Mouse (Mus musculus) ovary, postnatal 14 days (tissue): ENCODE results near the gene Hoxa11.
A peak's percentile ranks its signal among the peaks of the same experiment; 100 is the strongest.

ENCODE experiments used
- DNase-seq: peaks from one replicate; pipeline ENCODE4 v3.0.0; 2022; ENCODE audit warnings: low spot score

Hoxa11 gene

DNA sequence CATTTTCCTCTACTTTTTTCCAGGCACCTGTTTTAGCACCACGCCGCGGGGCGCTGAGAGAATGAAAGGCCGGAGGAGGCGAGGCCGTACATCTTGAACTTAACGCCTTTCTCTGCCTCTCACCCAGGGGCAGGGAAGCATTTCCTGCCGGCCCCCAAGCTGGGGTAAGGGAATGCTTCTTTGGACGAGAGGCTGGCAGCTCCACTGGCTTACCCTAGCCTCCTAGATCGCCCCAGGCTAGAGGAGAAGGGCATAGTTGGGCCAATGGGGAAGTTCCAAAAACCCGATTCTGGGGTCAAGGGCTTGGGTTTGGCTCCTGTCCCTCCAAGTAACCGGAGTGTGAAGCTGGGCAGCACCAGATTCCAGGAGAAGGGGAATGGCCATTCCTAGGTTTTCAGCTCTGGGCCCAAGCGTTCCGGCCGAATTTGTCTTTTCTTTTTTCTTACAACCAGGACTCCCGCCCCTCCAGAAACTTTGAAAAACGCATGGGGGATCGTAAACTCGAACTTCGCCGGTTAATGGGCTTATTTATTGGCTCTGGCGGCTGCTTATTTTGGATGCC lies 12.5 kb downstream of the Hoxa11 start:
- no peak for DNase-seq

DNA sequence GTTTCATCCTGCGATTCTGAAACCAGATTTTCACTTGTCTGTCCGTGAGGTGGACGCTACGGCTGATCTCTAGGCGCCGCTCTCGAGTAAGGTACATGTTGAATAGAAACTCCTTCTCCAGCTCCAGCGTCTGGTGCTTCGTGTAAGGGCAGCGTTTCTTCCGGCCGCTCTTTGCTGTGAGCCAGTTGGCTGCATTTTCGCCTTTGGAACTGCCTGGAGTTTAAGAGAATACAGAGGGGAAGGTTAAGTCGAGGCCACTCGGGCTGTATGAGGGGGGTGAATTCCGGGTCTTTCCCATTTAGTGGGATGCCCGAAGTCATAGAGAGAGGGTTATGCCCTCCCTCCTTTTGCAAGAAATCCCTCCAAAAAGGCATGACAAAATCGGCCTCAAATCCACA lies 13.0 kb downstream of the Hoxa11 start:
- DNase-seq = no peak

DNA sequence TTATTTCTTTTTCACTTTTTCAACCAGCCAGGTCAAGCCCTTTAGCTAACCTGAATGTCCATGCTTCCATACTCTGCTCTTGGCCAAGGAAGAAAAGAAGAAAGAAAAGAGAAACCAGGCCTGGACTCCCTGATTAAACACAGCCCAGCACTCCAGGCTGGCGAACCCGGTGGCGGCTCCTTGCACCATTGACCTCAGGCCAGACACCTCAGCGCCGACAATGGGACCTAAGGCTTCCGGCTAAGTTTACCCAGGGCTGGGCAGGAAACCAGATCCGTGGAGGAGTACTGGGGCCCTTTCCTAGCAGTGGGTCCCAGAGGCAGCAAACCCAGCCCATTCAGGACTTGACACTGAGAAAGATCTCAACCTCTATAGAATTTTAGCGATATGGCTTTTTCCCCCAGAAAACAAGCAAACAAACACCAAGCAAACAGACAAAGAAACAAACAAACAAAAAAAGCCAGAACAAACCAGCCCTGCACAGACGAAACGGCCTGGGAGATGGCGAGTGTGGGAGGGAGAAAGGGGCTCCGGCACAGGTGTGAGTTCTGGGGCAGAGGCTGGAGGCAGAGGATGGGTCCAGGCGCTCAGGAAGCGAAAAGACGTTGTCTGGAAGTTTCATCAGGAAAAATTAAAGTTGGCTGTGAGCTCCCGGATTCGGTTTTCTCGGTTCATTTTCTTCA lies 13.6 kb downstream of the Hoxa11 start:
- no peak for DNase-seq

DNA sequence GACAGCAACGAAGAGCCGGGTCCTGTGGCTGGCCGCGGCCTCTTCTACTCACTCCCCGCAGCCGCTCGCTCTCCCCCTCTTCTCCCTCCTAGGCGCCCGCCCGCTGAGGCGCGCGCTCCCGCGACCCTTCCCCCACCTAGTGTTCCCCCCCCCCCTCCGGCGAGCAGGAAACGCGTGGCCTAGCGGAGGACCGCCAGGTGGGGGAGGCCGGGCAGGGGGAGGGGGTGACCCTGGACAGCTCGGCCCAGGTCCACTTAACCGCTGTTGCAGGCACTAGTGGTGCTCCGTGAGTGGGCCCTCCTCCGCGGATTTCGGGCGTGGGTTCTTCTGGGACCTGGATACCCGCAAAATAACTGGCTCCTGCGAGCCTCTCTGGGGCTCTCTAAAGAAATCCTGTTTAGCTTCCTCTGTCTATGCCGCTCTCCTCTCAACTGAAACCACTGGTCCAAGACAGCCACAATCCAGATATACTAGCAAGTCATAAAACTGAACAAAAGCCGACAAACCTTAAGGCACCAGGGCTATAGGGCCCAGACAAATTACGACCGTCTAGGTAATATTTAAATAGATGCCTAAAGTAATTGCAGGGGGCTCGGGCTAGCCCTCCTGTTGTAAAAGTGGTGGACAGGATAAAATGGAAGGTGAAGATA lies 15.0 kb downstream of the Hoxa11 start, which contains the start of gene Hoxa9:
Gene Hoxa9 (minus strand): TSS at position 574 of the 650 bp plus-strand sequence.
- DNase-seq = no peak

DNA sequence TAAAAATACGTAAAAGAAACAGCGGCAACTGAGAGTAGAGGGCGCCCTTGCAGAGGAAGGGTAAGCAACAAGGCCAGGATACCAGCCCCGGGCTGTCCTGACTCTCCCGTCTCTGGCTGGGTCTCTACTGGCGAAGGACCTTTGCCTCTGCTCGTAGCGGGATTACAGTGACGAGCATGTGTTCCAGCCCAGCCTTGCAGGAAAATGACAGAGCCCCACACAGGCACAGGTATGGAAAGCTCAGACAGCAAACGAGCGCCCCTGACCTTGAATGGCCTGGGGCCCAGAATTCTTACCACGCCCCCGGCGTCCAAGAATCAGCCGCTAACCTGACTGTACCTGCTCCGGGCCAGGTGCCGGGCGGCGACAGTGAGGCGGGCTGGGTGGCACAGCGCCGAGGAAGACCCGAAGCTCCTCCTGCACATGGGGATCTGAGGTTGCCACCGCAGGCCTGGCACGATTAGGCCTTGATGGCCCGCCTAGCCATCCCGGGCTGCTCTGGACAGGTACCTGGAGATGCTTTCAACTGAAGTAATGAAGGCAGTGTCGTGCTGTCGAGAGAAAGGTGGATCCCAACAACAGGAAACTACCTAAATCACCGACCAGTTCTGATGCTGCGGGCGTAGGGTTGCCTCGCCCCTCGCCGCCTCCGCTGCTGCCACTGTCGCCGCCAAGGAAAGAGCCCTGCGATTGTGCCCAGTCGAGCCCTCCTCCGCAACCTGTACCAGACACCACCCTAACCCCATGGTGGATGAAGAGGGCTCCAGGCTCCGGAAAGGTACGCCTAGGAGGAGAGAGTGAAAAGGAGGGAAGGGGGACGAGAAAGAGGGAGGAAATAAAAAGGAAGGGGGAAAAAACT lies 15.8 kb downstream of the Hoxa11 start:
- DNase-seq = no peak

DNA sequence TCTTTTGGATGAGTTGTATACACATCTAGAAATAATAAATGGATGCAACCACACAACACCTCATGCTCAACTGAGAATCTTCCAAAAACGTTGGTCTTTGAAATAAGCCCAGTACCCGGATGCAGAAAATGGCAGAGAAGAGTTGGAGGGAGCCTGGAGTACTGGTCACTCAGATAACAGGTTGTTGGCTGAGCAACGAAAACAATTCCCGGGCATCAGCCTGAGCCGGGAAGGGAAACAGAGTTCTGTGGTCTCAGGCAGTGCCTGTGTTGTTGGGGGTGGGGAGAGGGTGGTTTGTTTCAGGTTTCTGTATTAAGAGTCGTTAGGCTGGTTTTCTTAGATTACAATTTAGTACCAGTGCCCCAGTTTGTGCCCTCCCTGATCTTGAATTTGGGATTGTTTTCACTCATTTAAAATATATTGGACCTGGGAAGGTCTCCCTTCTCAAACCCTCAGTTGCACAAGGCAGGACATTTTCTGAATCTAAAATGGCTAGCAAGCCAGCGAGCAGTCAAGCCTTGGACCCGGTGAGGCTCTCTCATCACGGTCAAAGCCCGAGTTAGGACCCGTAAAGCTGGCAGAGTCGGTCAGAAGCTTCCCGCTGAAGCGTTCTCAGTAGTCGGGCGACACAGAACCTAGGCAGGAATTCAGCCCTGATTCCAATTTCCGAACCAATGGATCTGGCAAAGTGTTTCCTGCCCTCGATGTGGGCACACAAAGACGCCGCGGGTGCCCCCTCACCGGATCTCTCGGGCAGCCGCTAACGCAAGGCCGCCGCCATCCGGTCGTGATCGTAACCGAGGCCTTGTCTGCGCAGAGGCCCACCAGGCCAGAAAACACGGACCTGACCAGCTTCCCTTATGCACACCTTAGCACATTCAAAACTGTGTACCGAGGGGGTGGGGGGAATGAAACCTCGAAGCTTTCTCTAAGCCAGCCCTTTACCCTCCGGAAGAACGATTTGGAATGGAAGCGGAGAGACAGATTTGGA lies 16.8 kb downstream of the Hoxa11 start:
- DNase-seq = no peak

DNA sequence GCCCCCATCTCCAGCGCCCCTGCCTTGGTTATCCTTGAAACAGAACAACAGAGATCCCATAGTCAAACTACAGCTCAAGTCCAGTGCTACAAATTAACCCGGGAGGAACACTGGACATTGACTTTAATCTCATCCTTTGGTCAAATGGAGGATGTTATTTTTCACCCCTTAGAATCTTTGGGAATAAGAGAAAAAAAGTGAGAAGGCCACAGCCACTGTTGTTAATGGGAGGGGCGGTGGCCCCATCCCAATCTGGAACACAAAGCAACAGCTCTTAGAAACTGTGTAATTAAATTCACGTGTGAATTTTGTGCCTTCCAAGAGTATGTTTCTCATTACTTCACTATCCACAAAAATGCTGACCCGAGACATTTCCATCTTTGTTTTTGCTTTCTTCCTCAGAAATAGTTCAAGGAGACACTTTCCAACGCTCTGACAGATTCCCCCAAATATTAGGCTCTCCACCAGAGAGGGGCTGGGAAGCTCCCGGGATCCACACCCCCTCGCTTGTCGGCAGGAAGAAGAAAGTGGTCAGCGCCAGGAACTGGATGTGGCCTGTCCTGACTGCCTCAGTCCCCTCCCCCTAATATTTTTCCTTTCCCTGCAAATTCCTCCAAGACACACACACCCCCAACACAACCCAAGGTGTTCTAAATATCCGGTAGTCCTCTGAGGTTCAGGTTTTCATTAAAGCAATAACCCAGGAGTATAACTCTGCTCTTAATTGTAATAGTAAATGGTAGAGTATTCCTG lies 18.0 kb downstream of the Hoxa11 start:
- no peak for DNase-seq

DNA sequence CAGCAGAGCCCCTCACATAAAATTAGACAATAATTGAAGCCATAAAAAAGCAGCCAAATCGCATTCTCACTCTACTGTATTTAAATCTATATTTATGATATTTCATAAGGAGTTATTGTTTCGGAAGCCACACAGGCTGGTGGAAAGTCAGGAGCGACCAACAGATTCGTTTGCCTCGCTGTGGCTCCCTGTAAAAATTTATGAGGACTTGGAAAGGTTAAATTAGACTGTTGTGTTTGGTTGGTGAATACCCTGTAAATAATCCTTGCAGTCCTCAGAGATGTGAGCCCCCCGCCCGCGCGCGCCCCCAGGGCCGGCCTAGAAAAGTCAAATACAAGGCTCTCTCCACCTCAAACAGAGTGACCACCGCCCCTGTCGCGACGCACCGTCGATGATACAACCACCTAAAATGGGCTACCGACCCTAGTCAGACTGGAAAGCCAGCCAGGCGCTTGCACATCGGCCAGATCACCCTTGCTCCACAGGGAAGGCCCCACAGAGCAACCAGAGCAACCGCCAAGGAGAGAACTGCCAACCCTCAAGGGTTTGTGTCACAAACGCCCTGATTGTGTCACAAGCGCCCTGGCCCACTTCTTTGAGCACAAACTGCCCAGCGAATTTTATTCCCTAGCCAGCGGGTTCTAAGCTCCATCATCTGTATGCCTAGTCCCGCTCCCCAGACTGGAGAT lies 18.9 kb downstream of the Hoxa11 start:
- no peak for DNase-seq

DNA sequence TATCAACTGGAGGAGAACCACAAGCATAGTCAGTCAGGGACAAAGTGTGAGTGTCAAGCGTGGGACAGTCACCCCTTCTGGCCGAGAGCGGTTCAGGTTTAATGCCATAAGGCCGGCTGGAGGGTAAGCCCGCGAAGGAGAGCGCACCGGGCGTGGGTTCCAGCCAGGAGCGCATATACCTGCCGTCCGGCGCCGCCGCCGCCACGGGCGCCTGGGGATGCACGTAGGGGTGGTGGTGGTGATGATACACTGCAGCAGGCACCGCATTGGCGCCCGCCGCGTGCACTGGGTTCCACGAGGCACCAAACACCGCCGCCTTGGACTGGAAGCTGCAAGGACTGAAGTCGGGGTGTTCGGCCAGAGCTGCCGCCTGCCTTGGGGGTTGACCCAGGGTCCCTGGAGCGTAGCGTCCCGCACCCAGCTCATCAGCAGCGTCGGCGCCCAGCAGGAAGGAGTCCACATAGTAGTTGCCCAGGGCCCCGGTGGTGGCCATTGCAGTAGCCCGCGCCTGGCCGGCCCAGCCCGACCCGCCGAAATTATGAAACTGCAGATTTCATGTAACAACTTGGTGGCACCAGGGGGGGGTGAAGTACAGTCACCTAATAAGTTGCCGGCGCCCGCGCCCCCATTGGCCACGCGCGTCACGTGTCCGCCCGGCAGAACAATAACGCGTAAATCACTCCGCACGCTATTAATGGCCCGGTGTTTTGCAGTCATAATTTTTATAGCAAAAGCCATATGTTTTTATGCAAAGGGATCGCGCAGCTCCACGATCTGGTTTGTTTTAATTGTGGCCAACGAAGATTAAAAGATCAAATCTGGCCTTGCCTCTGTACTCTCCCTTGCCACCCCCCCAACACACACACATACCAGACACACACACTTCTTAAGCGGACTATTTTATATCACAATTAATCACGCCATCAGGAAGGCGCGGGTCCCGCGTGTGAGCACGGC lies 19.7 kb downstream of the Hoxa11 start:
- DNase-seq = no peak

DNA sequence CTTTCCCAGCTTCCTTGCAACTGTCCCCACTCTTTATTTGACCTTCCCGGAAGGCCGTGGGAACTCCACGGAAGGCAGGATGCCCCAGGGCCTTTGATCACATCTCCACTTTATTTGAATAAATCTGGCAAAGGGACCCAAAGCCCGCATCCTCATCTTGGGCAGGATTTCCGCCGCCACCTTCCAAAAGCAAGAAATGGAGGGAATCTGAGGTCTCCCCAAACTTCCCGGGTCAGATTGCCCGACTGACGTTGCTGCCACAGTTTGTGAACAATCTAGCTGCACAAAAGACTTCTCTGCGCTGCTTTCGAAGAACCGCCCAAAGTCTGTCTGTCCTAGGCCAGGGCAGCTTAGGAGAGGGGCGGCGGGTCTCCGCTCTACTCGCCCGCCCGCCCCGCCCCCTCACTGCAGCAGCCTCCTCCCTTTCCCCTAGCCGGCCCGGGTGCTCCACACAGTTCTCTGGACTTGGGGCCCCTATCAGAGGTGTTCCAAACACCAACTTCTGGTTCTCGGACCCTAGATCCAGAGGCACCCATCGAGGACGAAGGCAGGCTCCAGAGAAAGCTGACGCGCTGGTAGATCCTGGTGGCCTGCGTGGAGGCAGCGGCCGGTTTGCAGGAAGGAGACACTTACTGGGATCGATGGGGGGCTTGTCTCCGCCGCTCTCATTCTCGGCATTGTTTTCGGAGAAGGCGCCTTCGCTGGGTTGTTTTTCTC lies 20.6 kb downstream of the Hoxa11 start:
- no peak for DNase-seq

DNA sequence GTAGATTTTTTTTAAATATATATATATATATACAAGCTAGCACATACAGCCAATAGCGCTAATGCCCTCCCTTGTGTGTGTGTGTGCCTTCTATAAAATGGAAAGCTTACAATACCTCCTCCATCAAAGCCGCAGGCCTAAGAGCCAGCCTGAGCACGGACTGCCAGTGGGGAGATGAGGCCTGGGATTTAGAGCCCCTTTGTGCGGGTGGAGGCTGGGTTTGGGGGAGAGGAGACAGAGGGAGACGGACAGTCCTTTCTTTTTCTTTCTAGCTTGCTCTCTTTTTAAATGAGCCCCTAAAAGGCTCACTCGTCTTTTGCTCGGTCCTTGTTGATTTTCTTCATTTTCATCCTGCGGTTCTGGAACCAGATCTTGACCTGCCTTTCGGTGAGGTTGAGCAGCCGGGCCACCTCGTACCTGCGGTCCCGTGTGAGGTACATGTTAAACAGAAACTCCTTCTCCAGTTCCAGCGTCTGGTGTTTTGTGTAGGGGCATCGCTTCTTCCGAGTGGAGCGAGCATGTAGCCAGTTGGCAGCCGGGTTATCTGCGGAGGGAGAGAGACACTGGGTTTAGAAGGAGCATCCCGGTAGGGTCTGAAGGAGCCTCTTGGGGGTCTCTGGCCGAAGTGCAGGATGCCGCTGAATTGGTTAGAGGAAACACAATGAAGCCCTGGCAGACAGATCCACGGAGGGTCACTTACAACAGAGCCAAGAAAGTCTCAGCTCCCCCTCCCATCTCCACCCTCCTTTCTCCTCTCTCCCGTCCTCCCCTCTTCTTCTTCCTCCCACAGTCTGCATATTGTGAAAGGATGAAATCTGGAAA lies 21.5 kb downstream of the Hoxa11 start:
- DNase-seq = no peak

DNA sequence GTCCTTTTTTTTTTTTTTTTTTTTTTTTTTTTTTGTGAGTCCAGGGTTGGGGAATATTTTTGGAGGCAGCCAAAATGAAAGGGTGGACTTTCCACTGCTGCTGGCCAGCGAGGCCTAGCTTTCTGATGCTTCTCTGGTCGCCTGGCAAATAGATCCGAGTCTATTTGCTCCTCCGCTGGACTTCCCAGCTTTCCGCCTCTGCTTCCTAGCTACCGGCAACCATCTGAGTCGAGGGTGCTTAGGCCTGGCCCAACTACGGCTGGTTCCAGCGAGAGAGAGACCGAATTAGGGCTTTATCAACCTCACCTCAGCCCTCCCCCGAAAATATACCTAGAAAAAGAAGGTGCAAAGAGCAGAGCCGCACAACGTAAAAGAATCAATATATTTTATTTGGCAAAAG lies 22.9 kb downstream of the Hoxa11 start:
- no peak for DNase-seq

DNA sequence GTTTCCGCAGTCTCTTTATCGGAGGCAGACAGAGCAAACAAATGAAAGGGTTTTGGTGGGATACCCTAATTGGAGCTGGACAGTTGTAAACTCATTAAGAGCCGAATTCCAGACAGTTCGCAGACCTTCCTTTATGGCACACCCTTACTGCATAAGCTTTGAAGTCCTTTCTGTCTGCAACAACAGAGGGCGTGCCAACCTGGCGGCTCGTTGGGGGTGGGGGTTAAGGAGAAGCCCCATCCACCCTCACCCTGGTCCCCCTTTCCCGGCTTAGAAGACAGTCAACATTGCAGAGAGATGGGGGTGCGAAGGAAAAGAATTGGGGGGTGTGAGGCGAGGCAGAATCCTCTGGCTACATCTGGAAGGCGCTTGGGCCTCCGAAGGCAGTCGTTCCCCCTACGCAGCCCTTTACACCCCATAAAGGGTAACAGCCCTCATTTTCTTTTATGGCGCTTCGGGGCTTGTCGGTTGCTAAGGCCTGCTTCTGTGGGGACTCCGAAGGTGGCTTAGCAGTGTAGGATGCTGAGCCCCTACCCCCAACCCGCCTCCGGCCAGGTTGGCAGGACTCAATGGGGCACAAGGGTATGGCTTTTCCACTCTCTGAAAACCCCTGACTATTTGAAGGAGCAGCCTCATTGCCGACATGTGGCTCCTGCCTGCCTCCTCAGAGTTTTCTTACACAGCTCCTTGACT lies 23.5 kb downstream of the Hoxa11 start:
- no peak for DNase-seq

DNA sequence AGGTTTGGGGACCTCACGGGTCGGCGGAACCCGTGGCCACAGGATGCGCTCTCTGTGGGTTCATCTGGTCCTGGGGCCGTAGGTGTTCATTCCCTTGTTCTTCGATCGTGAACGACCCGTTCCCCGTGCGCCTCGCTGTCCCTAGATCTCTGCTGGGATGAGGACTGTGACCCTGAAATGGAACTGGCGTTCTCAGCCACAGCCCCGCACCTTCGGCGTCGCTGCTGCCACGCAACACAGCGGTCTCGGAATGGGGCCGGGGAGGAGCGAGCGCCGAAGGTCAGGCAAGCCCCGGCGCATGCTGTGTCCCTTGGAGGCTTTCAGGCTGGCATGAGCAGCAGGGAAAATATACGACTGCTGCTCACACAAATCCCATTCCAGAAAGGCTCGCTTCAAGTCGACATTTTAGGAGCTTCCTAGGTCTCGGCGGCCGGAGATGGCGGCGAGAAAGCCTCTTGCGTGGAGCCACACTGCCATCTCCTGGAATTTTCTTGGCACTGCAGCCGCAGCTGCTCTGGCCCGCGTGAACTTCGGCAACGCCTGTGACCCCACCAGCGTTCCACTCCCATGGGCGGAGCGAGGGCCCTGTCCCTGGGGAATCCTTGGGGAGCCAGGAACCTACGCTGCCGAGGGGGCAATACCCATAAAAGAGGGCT lies 24.1 kb downstream of the Hoxa11 start, which contains the start of gene Hoxa7:
Gene Hoxa7 (minus strand): TSS at position 518 of the 656 bp plus-strand sequence.
- DNase-seq = peak; percentile 92

DNA sequence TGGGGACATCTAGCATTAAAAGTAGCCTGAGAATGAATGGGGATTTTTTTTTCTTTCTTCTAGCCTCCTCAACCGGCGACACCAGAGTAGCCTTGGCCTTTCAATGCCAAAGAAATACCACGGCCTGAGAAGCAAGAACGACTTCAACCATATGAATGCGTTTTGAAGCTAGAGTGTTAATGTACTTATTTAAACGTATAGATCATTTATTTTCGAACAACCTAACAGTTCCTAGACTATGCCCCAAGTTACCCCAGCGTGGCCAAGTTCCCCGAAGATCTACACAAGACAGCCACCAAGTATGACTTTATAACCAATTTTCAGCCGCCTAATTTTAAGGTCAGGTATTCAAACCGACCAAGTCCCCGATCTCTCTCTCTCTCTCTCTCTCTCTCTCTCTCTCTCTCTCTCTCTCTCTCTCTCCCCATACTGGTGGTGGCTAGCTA lies 24.7 kb downstream of the Hoxa11 start:
- DNase-seq = no peak
